Mouse (Mus musculus) skeletal muscle tissue, adult 2 months (tissue): ENCODE results near the gene Diexf.

Experiments used
- DNase-seq: peaks from one replicate; pipeline ENCODE4 v3.0.0-alpha.2; 2012; ENCODE audit warnings: low read depth, low spot score

Gene Diexf

GRCm38 (mm10) chr1:193086842-193087476, 43.1 kb downstream of the Diexf start:
- peak; percentile 83 for DNase-seq

GRCm38 (mm10) chr1:193086111-193086841, 43.8 kb downstream of the Diexf start:
- DNase-seq, result peak; percentile 63

GRCm38 (mm10) chr1:193085541-193086020, 44.5 kb downstream of the Diexf start:
- peak; percentile 59 for DNase-seq

GRCm38 (mm10) chr1:193084016-193084415, 46.1 kb downstream of the Diexf start:
- no peak for DNase-seq

- no peak for DNase-seq
Measured at GRCm38 (mm10) chr1:193083051-193083450, 47.0 kb downstream of the Diexf start.

GRCm38 (mm10) chr1:193082311-193082921, 47.7 kb downstream of the Diexf start:
- no peak for DNase-seq

- DNase-seq, result no peak
Measured at GRCm38 (mm10) chr1:193062618-193063017, 67.5 kb downstream of the Diexf start.

GRCm38 (mm10) chr1:193060167-193060566, 69.9 kb downstream of the Diexf start:
- DNase-seq, result no peak

- no peak for DNase-seq
Measured at GRCm38 (mm10) chr1:193059596-193059995, 70.5 kb downstream of the Diexf start.

- DNase-seq, result no peak
Measured at GRCm38 (mm10) chr1:193054401-193054800, 75.7 kb downstream of the Diexf start.

- DNase-seq, result no peak
Measured at GRCm38 (mm10) chr1:193053065-193053464, 77.0 kb downstream of the Diexf start.

GRCm38 (mm10) chr1:193047616-193048015, 82.5 kb downstream of the Diexf start:
- no peak for DNase-seq

- DNase-seq, result no peak
Measured at GRCm38 (mm10) chr1:193042760-193043295, 87.2 kb downstream of the Diexf start.
